Mouse (Mus musculus) embryonic facial prominence, embryonic 12.5 days (tissue): Measurements from ENCODE around the gene Foxl1. TPM values are rescaled to one million over a fixed set of nuclear protein-coding genes. Genes with fewer than 3 reads are reported as not detected.

ENCODE experiments used
- ATAC-seq: fragments of 200-750 bp; cut with Nextera tagmentation; 2 replicates; pipeline ENCODE4 v1.8.0; 2017; ENCODE audit not compliant: insufficient number of reproducible peaks, insufficient read depth, low FRiP score, low TSS enrichment
- H3K27ac ChIP-seq: fragments of 300-500 bp; sonication (generic); 2 replicates; pipeline ENCODE4 v1.5.1; 2016; ENCODE audit warnings: mild to moderate bottlenecking
- H3K27me3 ChIP-seq: fragments of 300-500 bp; sonication (generic); 2 replicates; pipeline ENCODE4 v1.6.1; 2016; ENCODE audit warnings: mild to moderate bottlenecking, moderate library complexity
- H3K36me3 ChIP-seq: fragments of 300-500 bp; sonication (generic); 2 replicates; pipeline ENCODE4 v1.6.1; 2016; ENCODE audit warnings: mild to moderate bottlenecking
- H3K4me1 ChIP-seq: fragments of 300-500 bp; sonication (generic); 2 replicates; pipeline ENCODE4 v1.6.1; 2016
- H3K4me2 ChIP-seq: fragments of 300-500 bp; sonication (generic); replicated peaks from 2 replicates; pipeline ENCODE4 v1.6.1; 2016; ENCODE audit warnings: mild to moderate bottlenecking, moderate library complexity
- H3K4me3 ChIP-seq: fragments of 300-500 bp; sonication (generic); 2 replicates; pipeline ENCODE4 v1.5.1; 2016; ENCODE audit warnings: mild to moderate bottlenecking
- H3K9ac ChIP-seq: fragments of 300-500 bp; sonication (generic); 2 replicates; pipeline ENCODE4 v1.6.1; 2016; ENCODE audit warnings: mild to moderate bottlenecking, moderate library complexity
- H3K9me3 ChIP-seq: fragments of 300-500 bp; sonication (generic); 2 replicates; pipeline ENCODE4 v1.6.1; 2016; ENCODE audit warnings: mild to moderate bottlenecking, moderate library complexity
- WGBS: fragments of 180-500 bp; shearing (Covaris S2); methylation state at CpG from one replicate; pipeline ENCODE4 v1.1.7; 2016; 5-methylcytosine and 5-hydroxymethylcytosine counted together
- polyA plus RNA-seq: library from polyadenylated mRNA; unstranded; fragments of >200 nt; fragmentation: Nextera tagmentation; extraction: Ambion mirVana; gene quantifications from 2 replicates; pipeline ENCODE4 v1.2.1, GENCODE M21; 2016

Foxl1 gene
- 4.6 and 5.2 TPM in 2 replicates for polyA plus RNA-seq

DNA sequence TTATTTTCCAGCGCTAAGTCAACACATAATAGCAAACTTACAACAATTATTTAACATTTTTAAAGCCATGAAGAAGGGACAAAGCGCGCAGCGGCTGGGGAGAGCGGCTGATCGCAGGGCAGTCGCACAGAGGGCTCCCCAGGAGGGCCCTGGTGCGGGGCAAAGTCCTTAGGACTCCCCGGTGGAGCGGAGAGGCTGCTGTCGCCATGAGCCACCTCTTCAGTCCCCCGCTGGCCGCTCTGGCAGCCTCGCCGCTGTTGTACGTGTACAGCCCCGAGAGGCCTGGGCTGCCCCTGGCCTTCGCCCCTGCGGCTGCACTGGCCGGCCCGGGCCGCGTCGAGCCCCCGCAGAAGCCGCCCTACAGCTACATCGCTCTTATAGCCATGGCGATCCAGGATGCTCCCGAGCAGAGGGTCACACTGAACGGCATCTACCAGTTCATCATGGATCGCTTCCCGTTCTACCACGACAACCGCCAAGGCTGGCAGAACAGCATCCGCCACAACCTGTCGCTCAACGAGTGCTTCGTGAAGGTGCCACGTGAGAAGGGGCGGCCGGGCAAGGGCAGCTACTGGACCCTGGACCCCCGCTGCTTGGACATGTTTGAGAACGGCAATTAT lies at the start of gene Foxl1:
Gene Foxl1, plus strand, starts transcription at position 185 of the 620 bp plus-strand sequence.
- Histone ChIP-seq H3K36me3 (0 out of 2 replicates have a peak, but pooled peaks cover 2% of the 10 kb centered on the region), H3K27me3 (peaks cover 76% of the 10 kb centered on the region), H3K4me3 (peak within 1 kb of the TSS; percentile 28), H3K9me3 (no peaks in the 10 kb centered on the region), H3K9ac (peak within 1 kb of the TSS; percentile 37), H3K4me1 (peaks cover 46% of the 10 kb centered on the region), H3K27ac (peak within 1 kb of the TSS; percentile 67), H3K4me2 (peak within 1 kb of the TSS; percentile 52)
- ATAC-seq, result no peak
- 2% methylated on average over 43 of the region's 43 CpGs for WGBS

DNA sequence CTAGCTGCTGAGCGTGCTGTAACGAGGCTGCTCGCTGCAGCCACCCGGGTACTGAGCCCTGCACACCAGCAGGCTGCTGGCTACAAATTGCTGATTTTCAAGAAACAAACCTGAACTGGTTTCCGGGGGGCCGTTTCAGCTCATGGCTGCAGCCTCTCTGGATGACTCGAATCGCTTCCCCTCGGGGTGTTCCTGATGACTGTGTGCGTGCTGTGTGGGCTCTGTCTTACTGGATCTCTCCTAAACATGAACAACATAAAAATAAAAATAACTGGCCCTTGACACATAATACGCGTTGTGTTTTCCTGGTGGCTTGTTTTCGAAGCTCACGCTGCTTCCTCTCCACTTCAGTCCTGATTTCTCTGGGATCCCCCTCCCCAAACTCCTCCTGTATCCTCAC lies 49.0 kb upstream of the Foxl1 start:
- Histone ChIP-seq H3K4me1 (peaks cover 32% of the 10 kb centered on the region), H3K27ac (no peak overlapping the region), H3K36me3 (no peaks in the 10 kb centered on the region), H3K27me3 (peaks cover 93% of the 10 kb centered on the region), H3K9me3 (no peaks in the 10 kb centered on the region), H3K4me2 (0 out of 2 replicates have a peak overlapping the region, but pooled peaks have one; percentile 4), H3K9ac (no peak overlapping the region), H3K4me3 (no peak overlapping the region)
- WGBS, result 3% methylated on average over 14 of the region's 14 CpGs
- no peak for ATAC-seq

DNA sequence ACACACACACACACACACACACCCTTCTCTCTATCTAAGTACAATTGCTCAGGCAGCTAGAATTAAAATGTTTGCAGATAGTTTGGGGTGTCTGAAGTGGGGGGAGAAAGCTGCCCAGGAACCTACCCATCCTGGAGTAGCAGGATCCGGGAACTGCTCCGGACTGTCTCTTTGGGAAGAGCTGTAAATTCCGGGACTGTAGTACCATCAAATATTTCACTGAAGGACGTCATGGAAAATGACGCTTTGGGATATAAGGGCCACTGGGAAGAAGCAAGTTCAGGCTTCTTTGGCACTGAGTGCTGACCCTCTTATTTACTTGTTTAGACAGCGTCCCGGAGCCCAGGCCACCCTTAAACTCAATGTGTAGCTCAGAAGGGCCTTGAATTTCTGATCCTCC lies 48.5 kb upstream of the Foxl1 start:
- Histone ChIP-seq H3K9me3 (no peaks in the 10 kb centered on the region), H3K9ac (no peak overlapping the region), H3K4me1 (peaks cover 30% of the 10 kb centered on the region), H3K4me2 (no peak overlapping the region), H3K27me3 (peaks cover 93% of the 10 kb centered on the region), H3K4me3 (no peak overlapping the region), H3K36me3 (no peaks in the 10 kb centered on the region), H3K27ac (no peak overlapping the region)
- no peak for ATAC-seq
- 5% methylated on average over 7 of the region's 7 CpGs for WGBS

DNA sequence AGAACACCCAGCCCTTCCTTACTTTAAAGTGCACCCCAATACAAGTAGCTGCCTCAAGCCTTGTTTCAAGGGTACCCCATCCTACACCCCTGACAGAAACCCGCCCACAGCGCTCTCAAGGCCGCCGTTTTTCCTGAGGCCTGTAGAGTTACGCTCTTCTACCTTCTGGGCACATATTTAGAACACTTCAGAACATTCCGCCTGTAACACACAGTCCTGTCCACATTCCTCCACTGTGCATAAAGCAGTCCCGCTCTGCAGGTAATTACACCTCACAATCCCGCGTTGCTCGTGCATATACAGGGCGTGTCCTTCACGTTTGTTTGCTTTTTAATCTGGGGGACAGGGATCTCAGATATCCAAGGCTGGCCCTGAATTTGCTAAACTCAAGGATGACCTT lies 47.8 kb upstream of the Foxl1 start:
- H3K27ac ChIP-seq, result no peak overlapping the region
- H3K27me3 ChIP-seq, result peaks cover 93% of the 10 kb centered on the region
- H3K4me2 ChIP-seq, result peak overlapping the region; percentile 95
- 6% methylated on average over 12 of the region's 12 CpGs for WGBS
- peaks cover 32% of the 10 kb centered on the region for H3K4me1 ChIP-seq
- no peak for ATAC-seq
- H3K9ac ChIP-seq, result no peak overlapping the region
- no peaks in the 10 kb centered on the region for H3K9me3 ChIP-seq
- 0 out of 2 replicates have a peak overlapping the region, but pooled peaks have one; percentile 53 for H3K4me3 ChIP-seq
- no peaks in the 10 kb centered on the region for H3K36me3 ChIP-seq

DNA sequence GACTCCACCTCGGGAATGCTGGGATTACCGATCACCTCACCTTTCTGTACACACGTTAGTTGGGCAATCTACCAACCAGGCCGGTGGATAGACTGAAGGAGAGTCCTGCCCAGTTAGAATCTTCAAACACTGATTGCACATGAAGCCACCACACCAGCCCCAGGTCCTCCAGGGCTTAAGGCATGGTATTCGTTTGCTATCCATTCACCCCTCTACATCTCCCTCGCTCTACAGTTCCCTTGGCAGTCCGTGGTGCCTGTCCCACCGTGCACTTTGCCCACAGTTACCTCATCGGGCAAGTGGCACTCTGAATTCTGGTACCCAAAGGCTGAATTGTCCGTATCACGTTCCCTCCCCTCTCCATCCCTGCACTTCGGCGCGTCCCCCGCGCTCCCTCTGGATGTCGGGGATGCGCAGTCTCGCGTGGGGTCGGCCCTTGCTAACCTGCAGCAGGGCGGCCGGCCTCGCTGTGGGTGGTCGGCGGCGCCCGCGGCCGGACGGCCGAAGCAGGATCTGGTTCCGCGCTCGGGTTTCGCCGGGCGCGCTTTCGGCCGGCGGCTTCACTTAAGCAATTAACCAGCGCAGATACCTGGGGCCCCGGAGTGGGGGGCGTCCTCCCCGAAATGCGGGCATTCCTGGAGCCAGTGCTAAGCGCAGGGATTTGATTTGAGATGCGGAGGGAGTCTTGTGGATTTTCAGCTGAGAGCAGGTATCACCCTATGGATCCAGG lies 47.2 kb upstream of the Foxl1 start:
- no peak for ATAC-seq
- Histone ChIP-seq H3K4me1 (peaks cover 34% of the 10 kb centered on the region), H3K27ac (peak overlapping the region; percentile 30; the same call in 1 of the 2 replicates), H3K4me2 (peak overlapping the region; percentile 95), H3K4me3 (peak overlapping the region; percentile 53), H3K27me3 (peaks cover 98% of the 10 kb centered on the region), H3K9me3 (no peaks in the 10 kb centered on the region), H3K9ac (peak overlapping the region; percentile 43), H3K36me3 (no peaks in the 10 kb centered on the region)
- under 1% methylated on average over 49 of the region's 49 CpGs for WGBS

DNA sequence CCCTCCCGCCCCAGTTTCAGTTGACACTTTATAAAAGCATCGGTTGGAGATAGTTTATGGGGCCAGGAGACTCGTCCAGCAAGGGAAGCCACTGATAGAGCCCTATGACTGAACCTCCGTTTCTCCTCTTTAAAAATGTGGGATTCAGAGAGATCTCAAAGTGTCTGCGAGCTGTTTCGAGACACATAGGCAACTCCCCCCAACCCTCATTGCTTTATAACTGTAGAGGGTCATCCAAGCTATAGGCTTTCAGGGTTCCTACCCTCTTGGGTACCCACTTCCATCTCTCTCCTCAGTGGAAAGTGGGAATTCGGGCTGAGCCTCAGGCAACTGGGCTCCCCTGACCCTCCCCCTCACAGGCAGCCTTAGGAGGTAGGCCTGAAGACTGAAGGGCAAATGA lies 46.3 kb upstream of the Foxl1 start:
- H3K9me3 ChIP-seq, result no peaks in the 10 kb centered on the region
- peaks cover 34% of the 10 kb centered on the region for H3K4me1 ChIP-seq
- WGBS, result 4% methylated on average over 7 of the region's 7 CpGs
- ATAC-seq, result no peak
- peak overlapping the region; percentile 37 for H3K9ac ChIP-seq
- H3K36me3 ChIP-seq, result no peaks in the 10 kb centered on the region
- no peak overlapping the region for H3K27ac ChIP-seq
- peak overlapping the region; percentile 95 for H3K4me2 ChIP-seq
- H3K27me3 ChIP-seq, result peaks cover 98% of the 10 kb centered on the region
- peak overlapping the region; percentile 53 for H3K4me3 ChIP-seq

DNA sequence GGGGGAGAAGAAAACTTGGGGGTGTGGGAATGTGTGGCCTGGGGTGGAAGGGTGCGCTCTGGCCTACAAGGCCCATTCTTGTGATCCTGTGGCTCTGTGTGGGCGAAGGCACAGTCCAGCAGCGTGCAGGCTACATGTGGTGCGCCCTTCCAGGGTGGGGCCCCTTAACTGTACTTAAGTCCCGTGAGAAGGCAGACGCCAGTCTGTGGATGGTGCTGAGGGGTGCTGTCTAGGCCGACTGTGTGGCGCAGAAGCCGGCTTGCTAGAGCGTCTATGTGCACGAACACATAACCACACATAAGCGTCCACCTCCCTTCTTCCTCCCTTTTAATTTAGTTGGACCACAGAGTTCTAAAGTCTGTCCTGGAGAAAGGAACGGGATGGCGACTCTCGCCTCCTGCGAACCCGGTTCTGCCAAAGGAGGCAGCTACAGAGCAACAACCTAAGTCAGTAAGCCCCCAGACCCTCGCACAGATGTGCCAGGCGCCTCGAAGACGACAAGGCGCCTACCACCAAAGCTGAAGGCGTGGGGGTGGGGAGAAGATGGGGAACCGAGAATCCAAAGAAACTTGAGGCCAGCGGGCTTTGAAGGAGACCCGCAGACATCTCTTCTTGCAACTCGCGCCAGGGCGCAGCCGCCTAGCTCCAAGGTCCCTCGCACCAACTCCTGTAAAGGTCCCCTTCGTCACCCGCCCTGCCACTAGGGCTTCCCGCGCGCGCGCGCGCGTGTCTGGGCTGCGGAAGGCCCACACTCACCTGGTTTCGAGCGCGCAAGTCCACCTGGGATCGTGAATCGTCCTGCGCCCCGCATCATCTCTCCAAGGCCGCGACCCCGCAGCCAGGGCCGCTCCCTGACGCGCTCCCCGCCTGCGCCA lies 45.3 kb upstream of the Foxl1 start:
- Histone ChIP-seq H3K27me3 (peaks cover 93% of the 10 kb centered on the region), H3K9ac (peak overlapping the region; percentile 54), H3K36me3 (no peaks in the 10 kb centered on the region), H3K9me3 (no peaks in the 10 kb centered on the region), H3K27ac (peak overlapping the region; percentile 91), H3K4me1 (peaks cover 34% of the 10 kb centered on the region), H3K4me3 (peak overlapping the region; percentile 53), H3K4me2 (peak overlapping the region; percentile 95)
- 2% methylated on average over 57 of the region's 57 CpGs for WGBS
- no peak for ATAC-seq

DNA sequence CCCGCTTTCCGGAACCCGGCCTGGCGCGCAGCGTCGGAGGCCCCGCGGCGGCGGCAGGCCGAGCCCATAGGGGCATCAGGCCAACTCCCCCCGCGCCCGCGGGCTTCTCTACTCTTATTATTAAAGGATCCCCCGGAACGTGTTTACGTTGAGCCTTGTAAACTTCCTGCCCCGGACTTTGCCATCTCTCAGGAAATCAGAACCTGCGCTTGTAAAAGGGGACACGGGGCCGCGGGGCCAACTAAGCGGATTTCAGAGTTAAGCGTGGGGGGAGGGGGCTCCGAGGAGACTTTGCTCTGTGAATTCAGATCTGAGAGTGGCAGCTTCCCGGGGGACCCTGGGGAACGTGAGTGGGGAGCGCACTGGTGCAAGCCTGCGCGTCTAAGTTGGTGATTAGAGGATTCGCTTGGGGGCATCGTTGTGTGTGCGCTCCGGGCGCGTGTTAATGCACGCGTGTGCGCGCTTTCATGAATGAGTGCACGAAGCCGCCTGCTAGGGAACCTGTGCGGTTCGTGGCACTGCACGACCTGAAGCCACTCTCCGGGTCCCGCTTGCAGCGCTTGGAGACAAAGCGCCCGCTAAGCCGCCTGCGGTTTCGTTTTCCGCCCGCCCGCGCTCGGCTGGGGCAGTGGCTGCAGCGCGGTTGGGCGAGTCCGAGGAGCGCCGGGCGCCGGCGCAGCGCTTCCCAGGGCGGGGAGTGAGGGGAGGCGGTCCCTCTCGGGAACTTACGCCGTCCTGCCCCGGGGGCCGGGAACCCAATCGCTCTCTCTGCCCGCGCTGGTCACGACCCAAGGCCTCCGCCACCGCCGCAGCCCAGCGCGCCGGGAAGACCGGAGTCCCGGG lies 44.4 kb upstream of the Foxl1 start:
- H3K9ac ChIP-seq, result peak overlapping the region; percentile 73
- WGBS, result 1% methylated on average over 89 of the region's 89 CpGs

DNA sequence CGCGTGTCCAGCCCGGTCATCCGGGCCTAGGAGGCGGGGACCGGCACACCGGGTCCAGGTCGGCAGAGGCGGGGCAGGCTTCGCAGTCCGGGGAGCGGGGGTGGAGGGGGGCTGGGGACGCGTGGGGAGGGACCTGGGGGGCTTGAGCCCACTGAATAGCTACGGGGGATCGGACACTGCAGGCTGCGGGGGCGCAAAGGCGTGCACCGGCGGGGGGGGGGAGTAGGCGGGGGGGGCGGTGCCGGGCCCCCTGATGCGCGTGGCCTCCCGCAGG lies 43.9 kb upstream of the Foxl1 start:
- Histone ChIP-seq H3K9ac (peak overlapping the region; percentile 73), H3K4me3 (peak overlapping the region; percentile 53), H3K27ac (peak overlapping the region; percentile 91), H3K9me3 (no peaks in the 10 kb centered on the region), H3K4me2 (peak overlapping the region; percentile 95), H3K4me1 (peaks cover 34% of the 10 kb centered on the region), H3K36me3 (no peaks in the 10 kb centered on the region), H3K27me3 (peaks cover 85% of the 10 kb centered on the region)
- under 1% methylated on average over 20 of the region's 27 CpGs for WGBS
- 0 out of 2 replicates have a peak, but pooled peaks have one; percentile 38 for ATAC-seq

More for the DNA sequence above, 44.4 kb upstream of the Foxl1 start:
- Histone ChIP-seq H3K4me3 (peak overlapping the region; percentile 53), H3K36me3 (no peaks in the 10 kb centered on the region), H3K9me3 (no peaks in the 10 kb centered on the region), H3K4me2 (peak overlapping the region; percentile 95), H3K27me3 (peaks cover 85% of the 10 kb centered on the region), H3K27ac (peak overlapping the region; percentile 91), H3K4me1 (peaks cover 34% of the 10 kb centered on the region)
- ATAC-seq, result peak; percentile 32; the same call in 1 of the 2 replicates

DNA sequence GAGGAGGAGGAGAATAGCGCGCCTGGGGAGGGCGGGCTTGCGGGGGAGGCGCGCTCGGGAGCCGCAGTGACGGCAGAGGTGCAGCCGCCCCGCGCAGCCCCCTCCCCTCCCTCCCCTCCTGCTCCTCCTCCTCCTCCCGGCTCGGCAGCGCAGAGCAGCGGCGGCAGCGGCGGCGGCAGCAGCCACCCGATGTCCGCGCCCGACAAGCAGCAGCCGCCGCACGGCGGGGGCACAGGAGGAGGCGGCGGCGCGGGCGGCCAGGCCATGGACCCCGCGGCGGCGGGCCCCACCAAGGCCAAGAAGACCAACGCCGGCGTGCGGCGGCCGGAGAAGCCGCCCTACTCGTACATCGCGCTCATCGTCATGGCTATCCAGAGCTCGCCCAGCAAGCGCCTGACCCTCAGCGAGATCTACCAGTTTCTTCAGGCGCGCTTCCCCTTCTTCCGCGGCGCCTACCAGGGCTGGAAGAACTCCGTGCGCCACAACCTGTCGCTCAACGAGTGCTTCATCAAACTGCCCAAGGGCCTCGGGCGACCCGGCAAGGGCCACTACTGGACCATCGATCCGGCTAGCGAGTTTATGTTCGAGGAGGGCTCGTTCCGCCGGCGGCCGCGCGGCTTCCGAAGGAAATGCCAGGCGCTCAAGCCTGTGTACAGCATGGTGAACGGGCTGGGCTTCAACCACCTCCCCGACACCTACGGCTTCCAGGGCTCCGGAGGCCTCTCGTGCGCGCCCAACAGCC lies 43.4 kb upstream of the Foxl1 start, which contains the start of gene Foxf1:
Gene Foxf1, plus strand, starts transcription at position 177 of the 742 bp plus-strand sequence.
- H3K4me1 ChIP-seq, result peaks cover 34% of the 10 kb centered on the region
- peaks cover 85% of the 10 kb centered on the region for H3K27me3 ChIP-seq
- H3K4me2 ChIP-seq, result peak within 1 kb of the TSS; percentile 95
- H3K9ac ChIP-seq, result peak within 1 kb of the TSS; percentile 73
- no peaks in the 10 kb centered on the region for H3K36me3 ChIP-seq
- 0 out of 2 replicates have a peak, but pooled peaks have one; percentile 17 for ATAC-seq
- WGBS, result 1% methylated on average over 67 of the region's 83 CpGs
- H3K27ac ChIP-seq, result peak within 1 kb of the TSS; percentile 91
- H3K4me3 ChIP-seq, result peak within 1 kb of the TSS; percentile 53
- H3K9me3 ChIP-seq, result no peaks in the 10 kb centered on the region
